Mouse (Mus musculus) forebrain, embryonic 14.5 days (tissue): ENCODE measurements around the gene Lrrtm1. TPM values are rescaled to one million over a fixed set of nuclear protein-coding genes. Genes with fewer than 3 reads are reported as not detected.

Experiments
- ATAC-seq: fragments of 200-750 bp; cut with Nextera tagmentation; 2 replicates; pipeline ENCODE4 v1.8.0; 2017; ENCODE audit warnings: mild to moderate bottlenecking, moderate library complexity
- DNase-seq: peaks from one replicate; pipeline ENCODE4 v3.0.0-alpha.2; 2015; ENCODE audit warnings: low spot score
- H3K27ac ChIP-seq: fragments of 300-500 bp; sonication (generic); 2 replicates; pipeline ENCODE4 v1.5.1; 2014; ENCODE audit warnings: low read depth, mild to moderate bottlenecking, control low read depth, low read length, moderate library complexity
- H3K27me3 ChIP-seq: fragments of 300-500 bp; sonication (generic); replicated peaks from 2 replicates; pipeline ENCODE4 v1.6.1; 2014; ENCODE audit warnings: low read length, control low read depth, mixed read lengths; ENCODE audit not compliant: control insufficient read depth, insufficient read depth
- H3K36me3 ChIP-seq: fragments of 300-500 bp; sonication (generic); 2 replicates; pipeline ENCODE4 v1.6.1; 2014; ENCODE audit warnings: low read length, control low read depth; ENCODE audit not compliant: control insufficient read depth, insufficient read depth
- H3K4me1 ChIP-seq: fragments of 300-500 bp; sonication (generic); 2 replicates; pipeline ENCODE4 v1.6.1; 2014; ENCODE audit warnings: antibody characterized with exemption, low read length, control low read depth; ENCODE audit not compliant: control insufficient read depth, insufficient read depth
- H3K4me2 ChIP-seq: fragments of 300-500 bp; sonication (generic); 2 replicates; pipeline ENCODE4 v1.6.1; 2014; ENCODE audit warnings: mild to moderate bottlenecking, control low read depth, low read length
- H3K4me3 ChIP-seq: fragments of 300-500 bp; sonication (generic); 2 replicates; pipeline ENCODE4 v1.5.1; 2014; ENCODE audit warnings: low read depth, low read length, control low read depth
- H3K9ac ChIP-seq: fragments of 300-500 bp; sonication (generic); 2 replicates; pipeline ENCODE4 v1.6.1; 2014; ENCODE audit warnings: mild to moderate bottlenecking, low read length, control low read depth, moderate library complexity
- H3K9me3 ChIP-seq: fragments of 300-500 bp; sonication (generic); replicated peaks from 2 replicates; pipeline ENCODE4 v1.6.1; 2016; ENCODE audit warnings: low read length, control low read depth, mixed read lengths; ENCODE audit not compliant: control insufficient read depth
- WGBS: fragments of 180-500 bp; shearing (Covaris S2); extraction: QIAGEN DNeasy Blood & Tissue Kit; methylation state at CpG from one replicate; pipeline ENCODE4 v1.1.7; 2014; 5-methylcytosine and 5-hydroxymethylcytosine counted together
- polyA plus RNA-seq: library from polyadenylated mRNA; unstranded; fragments of >200 nt; fragmentation: Nextera tagmentation; extraction: Ambion mirVana; gene quantifications from 2 replicates; pipeline ENCODE4 v1.2.1, GENCODE M21; 2014

Gene Lrrtm1
- polyA plus RNA-seq = 29.6 and 40.2 TPM in 2 replicates

DNA sequence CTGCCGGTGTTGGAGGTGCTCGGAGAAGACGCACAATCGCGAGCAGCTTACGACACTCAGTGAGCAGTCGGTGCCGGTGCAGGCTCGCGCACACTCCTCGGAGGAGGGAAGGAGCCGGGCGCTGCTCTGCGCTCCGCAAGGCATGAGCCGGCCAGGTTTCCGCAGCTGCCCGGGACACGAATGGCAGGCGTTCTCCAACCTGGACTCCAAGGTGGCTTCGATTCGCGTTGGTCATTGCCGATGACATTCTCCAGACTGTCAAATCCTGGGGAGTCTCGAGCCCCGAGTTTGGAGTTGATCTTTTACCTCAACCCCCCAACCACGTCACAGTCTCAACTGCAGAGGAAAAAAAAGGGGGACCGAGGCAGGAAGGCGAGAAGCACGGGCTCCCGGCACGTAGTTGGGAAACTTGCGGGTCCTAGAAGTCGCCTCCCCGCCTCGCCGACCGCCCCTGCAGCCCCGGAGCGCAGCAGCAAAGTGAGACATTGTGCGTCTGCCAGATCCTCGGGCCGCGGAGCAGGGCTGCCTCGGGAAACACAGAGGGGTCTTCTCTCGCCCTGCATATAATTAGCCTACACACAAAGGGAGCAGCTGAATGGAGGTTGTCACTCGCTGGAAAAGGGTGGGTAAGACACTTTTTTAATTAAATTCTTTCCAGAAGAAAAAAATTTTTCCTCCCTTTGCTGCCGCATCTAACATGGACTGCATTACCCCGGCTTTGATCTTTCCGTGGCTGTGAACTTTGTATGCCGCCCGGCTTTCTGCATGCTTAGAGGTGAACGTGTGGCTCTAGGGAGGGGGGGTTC, at the start of gene Lrrtm1:
Gene Lrrtm1 (plus strand): TSS at position 89 of the 806 bp plus-strand sequence.
- Histone ChIP-seq H3K27ac (peak within 1 kb of the TSS; percentile 91), H3K4me1 (peaks cover 16% of the 10 kb centered on the region; the same call in 1 of the 2 replicates), H3K27me3 (no peaks in the 10 kb centered on the region), H3K9ac (peak within 1 kb of the TSS; percentile 80), H3K9me3 (no peaks in the 10 kb centered on the region), H3K4me2 (peak within 1 kb of the TSS; percentile 94), H3K36me3 (no peaks in the 10 kb centered on the region), H3K4me3 (peak within 1 kb of the TSS; percentile 51)
- DNase-seq (peak; percentile 93), ATAC-seq (peak; percentile 89)
- WGBS = under 1% methylated on average over 53 of the region's 53 CpGs

DNA sequence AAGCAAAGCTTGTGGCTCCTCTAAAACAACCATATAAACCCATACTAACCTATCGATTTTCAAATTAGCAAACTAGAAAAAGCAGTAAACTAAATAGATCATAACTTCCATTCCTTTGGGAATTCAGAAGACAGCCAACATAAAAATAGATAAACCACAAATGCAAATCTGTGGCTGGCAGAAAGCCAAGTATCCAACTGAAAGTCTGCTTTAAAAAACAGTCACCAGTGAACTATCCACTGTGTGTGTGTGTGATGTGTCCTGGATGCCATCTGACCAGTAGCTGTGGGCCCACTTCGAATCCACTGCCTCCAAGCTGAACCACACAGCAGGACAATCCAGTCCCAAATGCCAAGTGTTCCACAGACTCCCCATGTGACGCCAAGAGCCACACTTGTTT, 45.8 kb upstream of the Lrrtm1 start:
- Histone ChIP-seq H3K4me2 (no peak overlapping the region), H3K36me3 (no peaks in the 10 kb centered on the region), H3K4me3 (no peak overlapping the region), H3K27me3 (no peaks in the 10 kb centered on the region), H3K9me3 (no peaks in the 10 kb centered on the region), H3K9ac (no peak overlapping the region), H3K27ac (no peak overlapping the region), H3K4me1 (no peaks in the 10 kb centered on the region)
- DNase-seq = no peak
- 91% methylated on average over 3 of the region's 3 CpGs for WGBS
- no peak for ATAC-seq

DNA sequence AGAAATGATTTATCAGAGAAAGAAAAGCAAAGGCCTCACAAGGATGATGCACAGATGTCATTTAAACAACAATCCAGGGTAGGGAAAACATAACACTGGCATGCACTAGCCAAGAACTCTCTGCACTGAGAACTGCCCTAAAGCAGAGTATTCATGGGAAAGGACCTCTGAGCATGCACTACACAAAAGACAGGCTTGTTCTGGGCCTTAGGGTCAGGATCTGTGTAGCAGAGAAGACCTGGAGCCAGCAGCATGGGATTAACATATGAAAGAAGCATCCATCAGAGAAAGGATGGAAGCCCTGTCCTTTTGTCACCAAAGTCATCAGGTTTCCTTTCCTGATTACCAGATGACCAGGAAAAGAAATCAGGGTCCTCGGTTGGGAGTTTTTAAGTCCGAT, 43.1 kb upstream of the Lrrtm1 start:
- ATAC-seq (no peak), DNase-seq (no peak)
- Histone ChIP-seq H3K9ac (no peak overlapping the region), H3K4me2 (no peak overlapping the region), H3K36me3 (no peaks in the 10 kb centered on the region), H3K27ac (no peak overlapping the region), H3K27me3 (no peaks in the 10 kb centered on the region), H3K4me1 (no peaks in the 10 kb centered on the region), H3K4me3 (no peak overlapping the region), H3K9me3 (no peaks in the 10 kb centered on the region)
- 41% methylated on average over 2 of the region's 2 CpGs for WGBS

DNA sequence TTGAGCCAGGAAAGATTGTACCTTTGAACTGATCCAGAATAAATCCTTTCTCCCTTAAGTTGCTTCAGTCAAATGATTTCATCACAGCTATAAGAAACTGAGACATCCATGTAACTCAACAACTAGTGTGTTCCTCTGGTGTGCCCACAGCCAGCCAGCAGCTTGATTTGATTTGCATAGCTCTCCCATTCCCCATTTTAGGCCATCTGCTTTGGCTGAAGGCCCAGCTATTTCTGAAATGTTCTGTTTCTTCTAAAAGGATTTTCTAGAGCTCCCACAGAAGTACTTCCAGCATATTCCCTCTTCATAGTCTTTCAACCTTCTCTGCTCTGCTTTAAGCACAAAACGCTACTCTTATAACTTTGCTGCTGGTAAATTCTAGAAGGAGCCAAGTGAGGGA, 33.3 kb upstream of the Lrrtm1 start:
- H3K36me3 ChIP-seq = no peaks in the 10 kb centered on the region
- no peak overlapping the region for H3K9ac ChIP-seq
- ATAC-seq (no peak), DNase-seq (peak; percentile 53)
- H3K27me3 ChIP-seq = no peaks in the 10 kb centered on the region
- peaks cover 4% of the 10 kb centered on the region for H3K4me1 ChIP-seq
- no peak overlapping the region for H3K4me2 ChIP-seq
- no peaks in the 10 kb centered on the region for H3K9me3 ChIP-seq
- 76% methylated on average over 1 of the region's 1 CpGs for WGBS
- H3K4me3 ChIP-seq = no peak overlapping the region
- no peak overlapping the region for H3K27ac ChIP-seq

DNA sequence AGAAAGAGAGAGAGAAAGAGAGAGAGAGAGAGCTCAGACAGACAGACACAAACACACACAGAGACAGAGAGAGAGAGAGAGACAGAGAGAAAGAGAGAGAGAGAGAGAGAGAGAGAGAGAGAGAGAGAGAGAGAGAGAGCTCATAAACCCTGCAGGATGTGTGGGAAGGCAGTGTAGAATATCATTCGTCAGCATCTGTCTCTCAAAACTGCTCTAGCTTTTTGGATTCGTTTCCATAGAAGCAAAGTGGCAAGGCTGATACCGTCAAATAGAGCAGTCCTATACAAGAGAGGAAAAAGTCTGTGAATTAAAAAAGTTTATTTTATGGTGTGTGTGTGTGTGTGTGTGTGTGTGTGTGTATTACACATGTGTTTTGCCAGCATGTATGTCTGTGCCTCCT, 32.6 kb upstream of the Lrrtm1 start:
- DNase-seq = no peak
- Histone ChIP-seq H3K4me1 (peaks cover 4% of the 10 kb centered on the region), H3K27ac (no peak overlapping the region), H3K27me3 (no peaks in the 10 kb centered on the region), H3K36me3 (no peaks in the 10 kb centered on the region), H3K9ac (no peak overlapping the region), H3K4me2 (no peak overlapping the region), H3K9me3 (no peaks in the 10 kb centered on the region), H3K4me3 (no peak overlapping the region)
- no peak for ATAC-seq
- WGBS = 78% methylated on average over 3 of the region's 3 CpGs

DNA sequence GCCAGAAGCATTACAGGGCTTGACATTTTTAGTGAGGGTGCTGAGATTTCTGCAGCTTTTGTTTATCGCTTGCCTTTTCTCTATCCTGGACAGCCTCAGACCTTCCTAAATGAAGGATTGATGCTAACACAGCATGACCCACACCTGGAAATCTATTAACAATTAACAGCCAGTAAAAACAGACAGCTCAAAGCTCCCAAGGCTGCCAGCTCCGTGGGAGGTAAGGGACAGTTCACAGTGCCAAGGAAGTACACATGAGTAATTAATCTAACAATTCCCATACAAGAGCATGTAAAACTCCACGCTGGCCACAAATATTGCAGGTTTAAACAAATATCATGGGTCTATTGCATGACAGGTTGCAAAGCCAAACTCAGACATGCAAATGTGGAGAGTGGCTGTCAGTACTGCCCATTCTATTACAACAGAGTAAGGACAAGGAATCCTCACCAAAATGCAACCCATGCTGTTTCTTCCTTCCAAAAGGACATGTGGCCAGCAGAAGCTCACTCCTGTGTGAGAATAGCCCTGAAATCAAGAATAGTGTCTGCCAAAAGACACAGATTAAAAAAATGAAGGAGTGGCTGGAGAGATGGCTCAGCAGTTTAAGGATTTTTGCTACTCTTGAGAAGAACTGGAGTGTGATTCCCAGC, 28.6 kb upstream of the Lrrtm1 start:
- 18% methylated on average over 3 of the region's 3 CpGs for WGBS
- no peak overlapping the region for H3K27ac ChIP-seq
- peaks cover 4% of the 10 kb centered on the region for H3K4me1 ChIP-seq

DNA sequence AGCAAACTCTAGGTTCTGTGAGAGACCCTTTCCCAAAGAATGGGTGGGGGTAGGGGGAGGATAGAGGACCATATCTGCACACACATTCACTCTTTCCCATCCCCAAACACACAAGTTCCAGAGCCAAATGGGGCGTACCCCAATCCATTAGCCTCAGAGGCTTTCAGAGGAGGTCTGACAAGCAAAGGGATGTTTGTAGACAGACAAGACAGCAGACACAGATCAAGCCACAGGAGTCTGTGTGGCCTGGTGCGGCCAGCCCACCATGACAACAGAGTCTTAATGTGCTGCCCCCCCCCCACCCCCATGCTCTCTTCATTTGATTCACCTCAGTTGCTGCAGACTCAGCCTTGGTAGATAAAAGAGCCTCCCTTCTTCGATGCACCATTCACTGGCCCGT, 27.2 kb upstream of the Lrrtm1 start:
- Histone ChIP-seq H3K27me3 (no peaks in the 10 kb centered on the region), H3K36me3 (no peaks in the 10 kb centered on the region), H3K9ac (no peak overlapping the region), H3K27ac (no peak overlapping the region), H3K9me3 (no peaks in the 10 kb centered on the region), H3K4me2 (no peak overlapping the region), H3K4me1 (peaks cover 4% of the 10 kb centered on the region), H3K4me3 (no peak overlapping the region)
- no peak for DNase-seq
- WGBS = 71% methylated on average over 4 of the region's 4 CpGs
- no peak for ATAC-seq

More for the DNA sequence above, 28.6 kb upstream of the Lrrtm1 start:
- Histone ChIP-seq H3K9ac (no peak overlapping the region), H3K4me2 (no peak overlapping the region), H3K27me3 (no peaks in the 10 kb centered on the region), H3K9me3 (no peaks in the 10 kb centered on the region), H3K36me3 (no peaks in the 10 kb centered on the region), H3K4me3 (no peak overlapping the region)
- peak; percentile 27 for DNase-seq
- no peak for ATAC-seq

DNA sequence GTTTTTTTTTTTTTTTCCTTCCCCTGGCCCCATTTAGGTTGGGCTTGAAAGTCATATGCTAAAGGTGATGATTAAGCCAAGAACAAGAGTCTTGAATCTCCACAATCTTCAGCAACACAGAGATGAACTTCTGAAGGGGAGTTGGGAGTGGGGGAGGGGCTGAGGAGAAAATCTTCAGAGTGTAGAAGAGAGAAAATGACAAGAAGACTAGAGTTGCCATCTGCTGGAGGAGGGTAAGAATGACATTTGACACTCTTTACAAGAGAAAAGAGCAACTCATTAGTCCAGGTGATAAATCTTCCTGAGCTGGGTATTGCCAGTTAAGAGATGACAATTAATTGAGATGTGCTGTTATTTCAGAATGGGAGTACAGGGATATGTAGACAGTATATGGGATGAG, 23.6 kb upstream of the Lrrtm1 start:
- H3K27me3 ChIP-seq = no peaks in the 10 kb centered on the region
- DNase-seq = peak; percentile 57

DNA sequence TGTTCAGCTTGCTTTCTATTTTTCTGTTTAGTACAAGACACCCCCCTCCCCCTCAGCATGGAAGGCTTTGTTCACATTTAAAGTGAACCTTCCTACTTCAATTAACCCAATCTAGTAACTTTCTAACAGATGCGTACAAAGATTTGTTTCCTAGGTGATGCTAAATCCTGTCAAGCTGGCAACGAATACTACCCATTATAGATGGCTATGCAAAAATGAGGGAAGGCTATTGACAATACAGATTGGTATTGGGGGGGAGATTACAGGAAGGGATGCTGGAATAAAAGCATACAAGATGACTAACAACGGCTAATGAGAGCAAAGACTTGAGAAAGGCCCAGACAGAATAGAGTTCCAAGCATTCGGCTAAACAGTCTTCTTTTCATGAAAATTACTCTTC, 21.7 kb upstream of the Lrrtm1 start:
- Histone ChIP-seq H3K4me3 (no peak overlapping the region), H3K27ac (no peak overlapping the region)

More for the DNA sequence above, 23.6 kb upstream of the Lrrtm1 start:
- Histone ChIP-seq H3K4me3 (no peak overlapping the region), H3K27ac (no peak overlapping the region), H3K4me2 (no peak overlapping the region), H3K36me3 (no peaks in the 10 kb centered on the region), H3K4me1 (peaks cover 13% of the 10 kb centered on the region), H3K9ac (no peak overlapping the region), H3K9me3 (no peaks in the 10 kb centered on the region)
- no peak for ATAC-seq

More for the DNA sequence above, 21.7 kb upstream of the Lrrtm1 start:
- no peak for ATAC-seq
- 4% methylated on average over 4 of the region's 4 CpGs for WGBS
- Histone ChIP-seq H3K4me1 (peaks cover 11% of the 10 kb centered on the region), H3K4me2 (no peak overlapping the region), H3K27me3 (no peaks in the 10 kb centered on the region), H3K9me3 (no peaks in the 10 kb centered on the region), H3K36me3 (no peaks in the 10 kb centered on the region), H3K9ac (no peak overlapping the region)
- DNase-seq = peak; percentile 53
